Mouse (Mus musculus) C2C12 (cell line): ENCODE results near the gene Il1rl1.

Experiments used
- CTCF ChIP-seq: IDR thresholded peaks from one replicate; pipeline ENCODE4 v1.5.1; 2011; ENCODE audit not compliant: control insufficient read depth, insufficient read depth, insufficient read length
- MAX ChIP-seq: IDR thresholded peaks from one replicate; pipeline ENCODE4 v1.6.1; 2011; ENCODE audit warnings: mild to moderate bottlenecking, control low read depth
- MYOD1 ChIP-seq: IDR thresholded peaks from one replicate; pipeline ENCODE4 v1.6.1; 2011; ENCODE audit warnings: low read depth; ENCODE audit not compliant: control insufficient read depth, insufficient read length
- MYOG ChIP-seq: IDR thresholded peaks from one replicate; pipeline ENCODE4 v1.6.1; 2011; ENCODE audit not compliant: control insufficient read depth, insufficient read length; ENCODE audit errors: extremely low read depth
- USF1 ChIP-seq: IDR thresholded peaks from one replicate; pipeline ENCODE4 v1.6.1; 2011; ENCODE audit warnings: low read depth, mild to moderate bottlenecking, control low read depth, moderate library complexity

GRCm38 (mm10) chr1:40380990-40381389 is 48.4 kb upstream of the Il1rl1 start:
- TF ChIP-seq CTCF, result no peak
- TF ChIP-seq MAX, result no peak
- no peak for TF ChIP-seq MYOG
- TF ChIP-seq USF1, result no peak
- no peak for TF ChIP-seq MYOD1
